Mouse (Mus musculus) forebrain, postnatal 0 days (tissue): ENCODE measurements around the gene Hrg. TPM values are rescaled to one million over a fixed set of nuclear protein-coding genes. Genes with fewer than 3 reads are reported as not detected.

Experiments used
- ATAC-seq: fragments of 200-750 bp; cut with Nextera tagmentation; 2 replicates; pipeline ENCODE4 v1.8.0; 2017; ENCODE audit warnings: mild to moderate bottlenecking, moderate library complexity
- DNase-seq: peaks from one replicate; pipeline ENCODE4 v3.0.0-alpha.2; 2015
- H3K27ac ChIP-seq: fragments of 300-500 bp; sonication (generic); 2 replicates; pipeline ENCODE4 v1.5.1; 2014; ENCODE audit warnings: low read depth, mild to moderate bottlenecking, antibody characterized with exemption, low read length, moderate library complexity, mixed read lengths
- H3K27me3 ChIP-seq: fragments of 300-500 bp; sonication (generic); 2 replicates; pipeline ENCODE4 v1.6.1; 2014; ENCODE audit warnings: mild to moderate bottlenecking, low read length, mixed read lengths; ENCODE audit not compliant: insufficient read depth
- H3K36me3 ChIP-seq: fragments of 300-500 bp; sonication (generic); 2 replicates; pipeline ENCODE4 v1.6.1; 2014; ENCODE audit warnings: mild to moderate bottlenecking, moderate library complexity; ENCODE audit not compliant: insufficient read depth
- H3K4me1 ChIP-seq: fragments of 300-500 bp; sonication (generic); 2 replicates; pipeline ENCODE4 v1.6.1; 2014; ENCODE audit warnings: antibody characterized with exemption; ENCODE audit not compliant: insufficient read depth
- H3K4me2 ChIP-seq: fragments of 300-500 bp; sonication (generic); 2 replicates; pipeline ENCODE4 v1.6.1; 2014; ENCODE audit warnings: low read depth, mild to moderate bottlenecking, moderate library complexity
- H3K4me3 ChIP-seq: fragments of 300-500 bp; sonication (generic); 2 replicates; pipeline ENCODE4 v1.5.1; 2014; ENCODE audit warnings: low read depth, low read length, mixed read lengths
- H3K9ac ChIP-seq: fragments of 300-500 bp; sonication (generic); 2 replicates; pipeline ENCODE4 v1.6.1; 2014; ENCODE audit warnings: mild to moderate bottlenecking
- H3K9me3 ChIP-seq: fragments of 300-500 bp; sonication (generic); 2 replicates; pipeline ENCODE4 v1.6.1; 2016; ENCODE audit warnings: low read length
- CTCF ChIP-seq: sonication (generic); IDR thresholded peaks from 2 replicates; pipeline ENCODE4 v1.5.1; 2016; ENCODE audit warnings: antibody characterized with exemption, control low read depth, low read depth
- whole genome bisulfite sequencing: fragments of 180-500 bp; shearing (Covaris S2); extraction: QIAGEN DNeasy Blood & Tissue Kit; methylation state at CpG from one replicate; pipeline ENCODE4 v1.1.7; 2014; 5-methylcytosine and 5-hydroxymethylcytosine counted together
- polyA plus RNA-seq: library from polyadenylated mRNA; unstranded; fragments of >200 nt; fragmentation: Nextera tagmentation; extraction: Ambion mirVana; gene quantifications from 2 replicates; pipeline ENCODE4 v1.2.1, GENCODE M21; 2015
- total RNA-seq: library from RNA; depleted of rRNA; stranded (reverse); fragments of >200 nt; gene quantifications from 2 replicates; pipeline ENCODE4 v1.2.3, GENCODE M21; 2014

Hrg gene
- total and polyA plus RNA-seq, 2 experiments from 2014 or later, result not detected

GRCm38 (mm10) chr16:22918664-22919312 is 32.1 kb upstream of the Hrg start:
- no peaks in the 10 kb centered on the region for H3K36me3 ChIP-seq
- TF ChIP-seq CTCF, result no peak
- 65% methylated on average over 15 of the region's 15 CpGs for WGBS

GRCm38 (mm10) chr16:22919971-22920854 is 30.7 kb upstream of the Hrg start:
- Histone ChIP-seq H3K4me3 (no peak overlapping the region), H3K36me3 (no peaks in the 10 kb centered on the region), H3K9ac (no peak overlapping the region), H3K9me3 (no peaks in the 10 kb centered on the region), H3K27me3 (no peaks in the 10 kb centered on the region), H3K27ac (no peak overlapping the region), H3K4me1 (no peaks in the 10 kb centered on the region), H3K4me2 (no peak overlapping the region)
- WGBS, result 69% methylated on average over 18 of the region's 18 CpGs
- TF ChIP-seq CTCF, result no peak
- ATAC-seq (no peak), DNase-seq (no peak)

More at GRCm38 (mm10) chr16:22918664-22919312, 32.1 kb upstream of the Hrg start:
- Histone ChIP-seq H3K27ac (no peak overlapping the region), H3K27me3 (no peaks in the 10 kb centered on the region), H3K9ac (no peak overlapping the region), H3K4me3 (no peak overlapping the region), H3K4me1 (no peaks in the 10 kb centered on the region), H3K9me3 (no peaks in the 10 kb centered on the region), H3K4me2 (no peak overlapping the region)
- no peak for DNase-seq
- no peak for ATAC-seq

GRCm38 (mm10) chr16:22921761-22922160 is 29.1 kb upstream of the Hrg start:
- no peaks in the 10 kb centered on the region for H3K9me3 ChIP-seq
- ATAC-seq (no peak), DNase-seq (no peak)
- no peak overlapping the region for H3K4me3 ChIP-seq
- no peak overlapping the region for H3K27ac ChIP-seq
- TF ChIP-seq CTCF, result no peak
- no peak overlapping the region for H3K4me2 ChIP-seq
- no peaks in the 10 kb centered on the region for H3K36me3 ChIP-seq
- no peak overlapping the region for H3K9ac ChIP-seq
- no peaks in the 10 kb centered on the region for H3K4me1 ChIP-seq
- 94% methylated on average over 5 of the region's 5 CpGs for WGBS
- H3K27me3 ChIP-seq, result no peaks in the 10 kb centered on the region

DNA sequence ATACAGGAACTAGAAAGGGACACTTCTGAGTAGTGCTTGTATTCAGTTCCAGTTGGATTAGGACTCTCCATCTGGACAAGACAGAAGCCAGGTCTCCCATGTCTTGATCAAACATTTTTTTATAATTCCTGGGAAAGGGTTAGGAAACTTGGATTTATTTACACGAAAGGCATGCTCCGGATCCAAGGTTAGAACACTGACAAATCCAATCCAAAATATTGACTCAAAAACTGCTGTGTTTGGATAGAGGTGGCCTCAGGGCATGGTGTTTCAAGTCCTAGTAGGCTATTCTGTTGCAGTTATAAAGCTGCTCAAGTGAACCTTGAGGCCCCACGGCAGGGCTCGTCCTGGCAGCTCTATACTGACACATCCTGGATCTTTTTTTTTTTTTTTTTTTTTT is 28.4 kb upstream of the Hrg start:
- ATAC-seq (no peak), DNase-seq (no peak)
- H3K9me3 ChIP-seq, result no peaks in the 10 kb centered on the region
- H3K4me3 ChIP-seq, result no peak overlapping the region
- no peaks in the 10 kb centered on the region for H3K27me3 ChIP-seq
- no peak overlapping the region for H3K27ac ChIP-seq
- H3K9ac ChIP-seq, result no peak overlapping the region
- H3K4me2 ChIP-seq, result no peak overlapping the region
- no peaks in the 10 kb centered on the region for H3K4me1 ChIP-seq
- 86% methylated on average over 4 of the region's 4 CpGs for WGBS
- no peak for TF ChIP-seq CTCF
- no peaks in the 10 kb centered on the region for H3K36me3 ChIP-seq

- ATAC-seq (peak; percentile 66), DNase-seq (peak; percentile 35)
- H3K36me3 ChIP-seq, result no peaks in the 10 kb centered on the region
- no peaks in the 10 kb centered on the region for H3K4me1 ChIP-seq
- no peak overlapping the region for H3K4me2 ChIP-seq
- H3K9ac ChIP-seq, result no peak overlapping the region
- no peak for TF ChIP-seq CTCF
- no peaks in the 10 kb centered on the region for H3K9me3 ChIP-seq
- no peaks in the 10 kb centered on the region for H3K27me3 ChIP-seq
- whole genome bisulfite sequencing, result 60% methylated on average over 6 of the region's 6 CpGs
- H3K4me3 ChIP-seq, result no peak overlapping the region
- H3K27ac ChIP-seq, result no peak overlapping the region
These were observed 21.3 kb upstream of the Hrg start for GRCm38 (mm10) chr16:22929575-22929974.

DNA sequence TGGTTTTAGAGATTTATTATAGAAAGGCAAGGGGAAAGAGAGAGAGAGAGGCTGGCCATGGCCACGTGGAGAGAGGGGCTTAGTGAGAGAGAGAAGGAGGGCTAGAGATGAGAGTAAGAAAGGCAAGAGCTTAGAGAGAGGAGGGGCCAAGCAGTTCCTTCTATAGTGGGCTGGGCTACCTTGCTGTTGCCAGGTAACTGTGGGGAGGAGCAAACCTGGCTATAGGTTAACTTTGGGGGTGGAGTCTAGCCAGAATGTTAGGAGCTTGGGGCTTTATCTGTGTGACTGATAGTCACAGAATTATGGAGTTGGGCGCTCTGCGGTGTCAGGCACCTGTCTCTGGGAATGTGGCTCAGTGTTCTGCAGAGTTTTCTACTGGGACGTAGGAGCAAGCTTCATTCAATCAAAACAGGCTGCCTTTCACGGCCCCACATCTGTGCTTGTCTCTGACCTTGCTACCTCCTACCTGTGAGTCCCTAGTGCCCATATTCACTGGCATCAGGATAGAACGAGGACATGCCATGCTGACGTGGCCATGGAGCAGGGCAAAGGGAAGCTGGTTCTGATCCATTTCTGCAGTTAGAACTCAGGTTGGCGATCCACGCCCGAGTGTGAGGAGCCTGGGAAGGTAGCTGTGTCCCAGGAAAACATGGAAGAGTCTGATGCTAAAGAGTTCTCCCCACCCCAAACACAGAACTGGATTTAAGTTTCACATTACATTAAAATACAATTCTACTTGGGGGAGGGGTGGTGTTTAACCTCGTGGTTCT is 19.3 kb upstream of the Hrg start:
- Histone ChIP-seq H3K27me3 (no peaks in the 10 kb centered on the region), H3K4me3 (no peak overlapping the region), H3K27ac (no peak overlapping the region), H3K4me2 (no peak overlapping the region), H3K4me1 (no peaks in the 10 kb centered on the region), H3K9ac (no peak overlapping the region), H3K36me3 (no peaks in the 10 kb centered on the region), H3K9me3 (no peaks in the 10 kb centered on the region)
- TF ChIP-seq CTCF, result no peak
- WGBS, result 84% methylated on average over 11 of the region's 11 CpGs
- DNase-seq (no peak), ATAC-seq (no peak)
